Mouse (Mus musculus): ENCODE results near the gene Gcgr.

- no peak for TF ChIP-seq CTCF (IDR thresholded peaks at IDR 0.05; ENCODE audit: control insufficient read depth, insufficient read depth, insufficient read length)
- TF ChIP-seq USF1 (IDR thresholded peaks at IDR 0.05; ENCODE audit: low read depth): no peak
- TF ChIP-seq CEBPB (IDR thresholded peaks at IDR 0.05; ENCODE audit: low read depth): no peak
These were observed 15.5 kb downstream of the Gcgr start for GRCm38 (mm10) chr11:120545964-120546363.
